Mouse (Mus musculus) embryo, embryonic 10 days (tissue): Measurements from ENCODE around the gene Serpind1.

Source experiments
- DNase-seq: peaks from one replicate; pipeline ENCODE4 v3.0.0-alpha.2; 2015; ENCODE audit warnings: low spot score

The Serpind1 gene

DNA sequence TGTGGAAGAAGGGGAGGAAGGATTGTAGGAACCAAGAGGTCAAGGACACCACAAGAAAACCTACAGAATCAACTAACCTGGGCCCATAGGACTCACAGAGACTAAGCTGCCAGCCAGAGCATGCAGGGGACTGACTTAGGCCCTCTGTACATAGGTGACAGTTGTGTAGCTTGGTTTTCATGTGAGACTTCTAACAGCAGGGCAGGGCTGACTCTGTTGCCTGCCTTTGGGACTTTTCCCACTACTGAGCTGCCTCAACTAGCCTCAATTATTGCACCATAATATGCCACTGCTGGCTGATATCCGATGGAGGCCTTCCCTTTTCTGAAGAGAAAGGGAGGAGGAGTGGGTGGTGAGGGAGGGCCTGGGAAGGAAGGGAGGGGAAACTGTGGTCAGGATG is 15.6 kb downstream of the Serpind1 start:
- DNase-seq, result no peak

GRCm38 (mm10) chr16:17356031-17356430 is 24.9 kb downstream of the Serpind1 start:
- no peak for DNase-seq

- no peak for DNase-seq
Measured at GRCm38 (mm10) chr16:17358787-17359186, 27.6 kb downstream of the Serpind1 start.

DNA sequence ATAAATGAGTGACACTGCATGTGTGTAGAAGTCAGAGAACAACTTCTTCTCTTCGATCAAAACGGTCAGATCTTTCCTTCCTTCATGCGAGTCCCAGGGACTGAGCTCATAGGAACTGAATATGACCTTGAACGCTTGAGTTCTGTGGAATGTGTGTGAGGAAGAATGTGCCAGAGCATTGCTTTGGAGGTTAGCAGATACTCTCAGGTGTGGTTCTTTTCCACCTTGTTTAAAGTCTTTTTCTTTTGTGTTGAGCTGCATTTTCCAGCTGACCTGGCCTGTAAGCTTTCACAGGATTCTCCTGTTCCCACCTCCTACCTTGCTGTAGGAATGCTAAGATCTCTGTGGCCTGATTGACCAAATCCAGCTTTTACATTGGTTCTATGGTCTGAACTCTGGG is 51.1 kb downstream of the Serpind1 start:
- no peak for DNase-seq

DNA sequence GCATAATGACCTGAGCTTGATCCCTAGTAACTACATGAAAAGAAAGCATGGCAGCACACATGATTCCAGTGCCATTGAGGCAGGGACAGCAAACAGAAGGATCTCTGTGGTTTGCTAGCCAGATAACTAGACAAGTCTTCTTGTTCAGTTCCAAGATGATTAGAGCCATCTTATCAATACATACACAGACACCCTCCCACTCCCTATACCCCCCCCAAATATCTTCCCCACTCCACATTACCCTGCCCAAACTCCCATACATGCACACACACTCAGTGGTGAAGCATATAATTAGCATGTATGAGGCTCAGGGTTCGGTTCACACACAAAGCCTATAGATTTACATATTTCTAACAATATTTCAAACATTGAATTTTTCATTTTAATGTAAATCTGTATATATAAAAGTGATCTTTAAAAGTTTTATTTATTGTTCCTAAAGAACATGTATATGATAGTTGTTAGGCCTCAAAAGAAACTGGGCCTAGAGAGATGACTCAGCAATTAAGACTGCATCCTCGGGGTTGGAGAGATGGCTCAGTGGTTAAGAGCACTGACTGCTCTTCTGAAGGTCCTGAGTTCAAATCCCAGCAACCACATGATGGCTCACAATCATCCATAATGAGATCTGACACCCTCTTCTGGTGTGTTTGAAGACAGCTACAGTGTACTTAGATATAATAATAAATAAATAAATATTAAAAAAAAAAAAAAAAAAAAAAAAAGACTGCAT is 52.6 kb downstream of the Serpind1 start:
- DNase-seq, result no peak

- DNase-seq, result no peak
Measured at GRCm38 (mm10) chr16:17392784-17393183, 61.6 kb downstream of the Serpind1 start.
